9 mouse cellular contexts compared by ENCODE assay signal in the genomic region with DNA sequence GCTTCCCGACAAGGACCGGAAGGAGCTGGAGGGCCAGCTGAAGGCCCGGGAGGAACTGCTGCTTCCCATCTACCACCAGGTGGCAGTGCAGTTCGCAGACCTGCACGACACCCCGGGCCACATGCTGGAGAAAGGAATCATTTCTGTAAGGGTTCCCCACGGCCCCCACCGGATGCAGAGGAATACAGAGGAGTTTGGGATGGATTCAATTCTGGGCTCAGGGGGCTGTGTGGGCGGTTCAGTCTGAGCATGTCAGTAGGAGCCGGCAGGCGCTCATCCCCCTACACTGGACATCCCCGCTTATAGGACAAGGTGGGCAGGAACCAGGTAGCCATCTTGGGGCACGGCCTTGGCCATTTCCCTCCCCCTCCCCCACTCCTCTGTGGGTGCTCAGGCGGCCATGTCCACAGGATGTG. TPM values are rescaled to one million over a fixed set of nuclear protein-coding genes. Genes with fewer than 3 reads are reported as not detected.
A peak's percentile ranks its signal among the peaks of the same experiment; 100 is the strongest.
DNase-seq lines count a peak whose midpoint lies in the region; ATAC-seq and TF ChIP-seq lines count a peak whose summit lies in the region.
"Had no signal": no experiment of that assay in that cellular context is flagged by ENCODE, and none has a peak within 500 bp of the region (broad histone marks: within the 10 kb centered on the region; RNA-seq: fewer than 3 reads in every experiment).

No protein-coding gene starts in this region.

- H3K9ac ChIP-seq in forebrain, embryonic 12.5 days, result peak overlapping the region; percentile 25; the same call in 1 of the 2 replicates
- H3K9ac ChIP-seq in lung, embryonic 14.5 days, result no peak overlapping the region

- peak; percentile 56 for DNase-seq in brain, embryonic 18.5 days (ENCODE audit: low read depth, low spot score)
- DNase-seq in heart, postnatal 14 days, result peak; percentile 80 to 86
- DNase-seq in large intestine, adult 2 months (ENCODE audit: low read depth, low spot score), result peak; percentile 31
- DNase-seq in lung, embryonic 14.5 days, result peak; percentile 92
- DNase-seq in ovary, postnatal 14 days (ENCODE audit: low spot score), result peak; percentile 75
- peak; percentile 73 for DNase-seq in thymus, postnatal 14 days

- H3K27ac ChIP-seq in forebrain, embryonic 12.5 days, result no peak overlapping the region
- H3K27ac ChIP-seq in lung, embryonic 14.5 days (ENCODE audit: low read depth), result no peak overlapping the region

- TF ChIP-seq CTCF in E14TG2a.4 (conservative IDR thresholded peaks at IDR 0.05; ENCODE audit: low read length), result peak; percentile 81
- peak; percentile 96 for TF ChIP-seq CTCF in lung, embryonic 14.5 days (IDR thresholded peaks at IDR 0.05; ENCODE audit: low read depth)

- H3K4me2 ChIP-seq in forebrain, embryonic 12.5 days, result peak overlapping the region; percentile 42
- H3K4me2 ChIP-seq in lung, embryonic 14.5 days, result peak overlapping the region; percentile 41

- H3K9me3 ChIP-seq in E14TG2a.4 (ENCODE audit: low read length), result no peaks in the 10 kb centered on the region
- H3K9me3 ChIP-seq in forebrain, embryonic 12.5 days, result no peaks in the 10 kb centered on the region
- no peaks in the 10 kb centered on the region for H3K9me3 ChIP-seq in lung, embryonic 14.5 days (ENCODE audit: low read depth, low read length)

- intact Hi-C loops in heart, postnatal 14 days (cut with DNase I), result loop anchor here (1.0 to 5.0 kb wide), 2 partner anchors 60 to 134 kb away; a partner anchor contains a TSS

- WGBS in forebrain, embryonic 12.5 days, result 12% methylated on average over 14 of the region's 14 CpGs
- WGBS in large intestine, adult 2 months, result 20% methylated on average over 14 of the region's 14 CpGs
- WGBS in lung, embryonic 14.5 days, result 12% methylated on average over 14 of the region's 14 CpGs

- H3K36me3 ChIP-seq in E14TG2a.4 (ENCODE audit: insufficient read depth, low read length), result peaks cover 27% of the 10 kb centered on the region
- H3K36me3 ChIP-seq in forebrain, embryonic 12.5 days (replicated peaks), result no peaks in the 10 kb centered on the region
- no peaks in the 10 kb centered on the region for H3K36me3 ChIP-seq in lung, embryonic 14.5 days (ENCODE audit: insufficient read depth)

- peaks cover 46% of the 10 kb centered on the region for H3K4me1 ChIP-seq in E14TG2a.4 (replicated peaks; ENCODE audit: low read depth, low read length)
- H3K4me1 ChIP-seq in forebrain, embryonic 12.5 days, result peaks cover 10% of the 10 kb centered on the region
- H3K4me1 ChIP-seq in lung, embryonic 14.5 days (ENCODE audit: insufficient read depth), result no peaks in the 10 kb centered on the region

- no peaks in the 10 kb centered on the region for H3K27me3 ChIP-seq in E14TG2a.4 (ENCODE audit: insufficient read depth, low read length)
- 0 out of 2 replicates have a peak, but pooled peaks cover 5% of the 10 kb centered on the region for H3K27me3 ChIP-seq in forebrain, embryonic 12.5 days
- H3K27me3 ChIP-seq in lung, embryonic 14.5 days (ENCODE audit: insufficient read depth, low read length), result no peaks in the 10 kb centered on the region

- ATAC-seq in forebrain, embryonic 12.5 days (ENCODE audit: low FRiP score), result peak; percentile 73; the same call in 1 of the 2 replicates
- ATAC-seq in lung, embryonic 14.5 days (ENCODE audit: insufficient read depth), result peak; percentile 69

- H3K4me3 ChIP-seq in E14TG2a.4 (replicated peaks; ENCODE audit: low read length), result peak overlapping the region; percentile 75
- H3K4me3 ChIP-seq in forebrain, embryonic 12.5 days (replicated peaks), result 0 out of 2 replicates have a peak overlapping the region, but pooled peaks have one; percentile 5
- no peak overlapping the region for H3K4me3 ChIP-seq in lung, embryonic 14.5 days (ENCODE audit: low read depth, low read length)

RNA-seq across cellular contexts. Expression of a gene that starts 25.4 kb away (rescaled TPM):
- polyA plus RNA-seq in forebrain, embryonic 12.5 days (2016; fragmentation: Nextera tagmentation; extraction: Ambion mirVana), result 0.41 and 0.82 TPM in 2 replicates
- not detected for total RNA-seq in heart, postnatal 14 days (2021)
- polyA plus RNA-seq in large intestine, adult 2 months (2012; rRNA removed), result not detected in 2 replicates
- polyA plus RNA-seq in lung, embryonic 14.5 days (2014; fragmentation: Nextera tagmentation; extraction: Ambion mirVana), result 0.16 and 0.22 TPM in 2 replicates
- polyA plus RNA-seq: heart, embryonic 14.5 days had no signal

RNA-seq across cellular contexts. Expression of a gene that starts 40.8 kb away (rescaled TPM):
- 1.00 and 1.0 TPM in 2 replicates for polyA plus RNA-seq in forebrain, embryonic 12.5 days (2016; fragmentation: Nextera tagmentation; extraction: Ambion mirVana)
- under 1 TPM; 0.12 to 0.29 TPM for total RNA-seq in heart, postnatal 14 days (2021)
- polyA plus RNA-seq in large intestine, adult 2 months (2012; rRNA removed), result 0.88 and 1.0 TPM in 2 replicates
- polyA plus RNA-seq in lung, embryonic 14.5 days (2014; fragmentation: Nextera tagmentation; extraction: Ambion mirVana), result 2.5 and 2.8 TPM in 2 replicates

Comparison
In these comparisons a context has a peak if more than half of its experiments do, and no peak if none do; other contexts are left out.
1. DNase-seq: peak in every context shown above with its lines; median percentile 92 in lung, embryonic 14.5 days; 83 in heart, postnatal 14 days; 75 in ovary, postnatal 14 days; 73 in thymus, postnatal 14 days; 56 in brain, embryonic 18.5 days; 31 in large intestine, adult 2 months.